Mouse (Mus musculus): ENCODE data around the gene Zfp46. TPM values are rescaled to one million over a fixed set of nuclear protein-coding genes. Genes with fewer than 3 reads are reported as not detected.

Gene Zfp46
- total and polyA plus RNA-seq, 3 experiments: 5.9 to 6.6 TPM; not detected in 1

DNA sequence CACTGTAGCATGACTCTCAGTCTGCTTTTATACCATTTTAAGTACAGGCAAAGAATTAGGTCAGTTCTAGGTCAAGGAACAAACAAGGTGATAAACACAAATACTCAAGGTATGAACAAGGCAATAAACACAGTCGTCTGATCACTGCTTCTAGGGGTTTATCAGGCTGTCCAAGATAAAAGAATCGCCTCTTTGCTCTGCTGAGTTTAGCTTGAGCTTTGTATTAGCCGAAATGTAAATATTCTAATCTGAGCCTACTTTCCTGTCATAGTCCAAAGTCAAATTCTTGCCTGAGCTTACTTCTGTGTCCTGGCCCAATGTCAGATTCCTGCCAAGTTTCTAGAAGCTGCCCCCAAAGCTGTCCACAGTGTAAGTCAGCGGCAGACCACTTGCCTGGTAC lies 18.0 kb downstream of the Zfp46 start:
- Histone ChIP-seq H3K9me3 (replicated peaks; ENCODE audit: insufficient read depth, low read length) (no peaks in the 10 kb centered on the region), H3K4me1 (ENCODE audit: control insufficient read depth in 1 of 2, insufficient read depth in 2 of 2, low read length in 2 of 2) (no peaks in the 10 kb centered on the region), H3K4me3 (ENCODE audit: control insufficient read depth in 1 of 2, insufficient read depth in 1 of 2, low read depth in 2 of 2, low read length in 2 of 2) (no peak overlapping the region), H3K79me2 (ENCODE audit: control insufficient read depth, insufficient read depth, low read length, poor library complexity) (no peaks in the 10 kb centered on the region), H3K27ac (ENCODE audit: control insufficient read depth, low read depth, low read length) (no peak overlapping the region), H3K27me3 (ENCODE audit: control insufficient read depth in 1 of 2, insufficient read depth in 2 of 2, low read length in 2 of 2) (peaks cover 0 to 1% of the 10 kb centered on the region in 2 experiments; a peak in 2 of 4 replicates), H3K9ac (ENCODE audit: control insufficient read depth, low read depth, low read length, poor library complexity, severe bottlenecking) (no peak overlapping the region), H3K36me3 (ENCODE audit: control insufficient read depth in 1 of 2, insufficient read depth in 2 of 2, low read length in 2 of 2) (no peaks in the 10 kb centered on the region)
- no peak for TF ChIP-seq ELF1 (IDR thresholded peaks at IDR 0.05; ENCODE audit: low read depth, low read length)
- no peak for DNase-seq (ENCODE audit: low read depth, low spot score)

DNA sequence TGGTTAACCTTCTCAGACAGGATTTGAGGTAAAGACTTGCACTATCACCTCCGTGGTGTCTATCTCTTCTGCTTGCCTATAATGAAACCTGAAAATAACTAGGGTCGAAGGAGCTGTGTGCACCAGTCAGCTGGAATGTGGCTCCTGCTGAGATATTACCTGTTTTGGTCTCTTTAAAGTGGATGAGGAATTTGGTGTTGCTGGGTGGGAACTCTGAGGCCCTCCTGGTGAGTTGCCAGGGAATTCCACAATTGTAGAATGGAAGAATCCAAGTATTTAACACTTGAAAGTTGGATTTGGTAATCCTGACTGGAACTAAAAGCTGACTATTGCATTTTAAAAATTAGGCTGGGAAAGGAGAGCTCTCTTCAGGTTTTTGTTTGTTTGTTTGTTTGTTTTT lies 19.7 kb downstream of the Zfp46 start:
- Histone ChIP-seq H3K9me3 (replicated peaks; ENCODE audit: insufficient read depth, low read length) (no peaks in the 10 kb centered on the region), H3K79me2 (ENCODE audit: control insufficient read depth, insufficient read depth, low read length, poor library complexity) (no peaks in the 10 kb centered on the region), H3K9ac (ENCODE audit: control insufficient read depth, low read depth, low read length, poor library complexity, severe bottlenecking) (no peak overlapping the region), H3K4me1 (ENCODE audit: control insufficient read depth in 1 of 2, insufficient read depth in 2 of 2, low read length in 2 of 2) (0 out of 4 replicates have a peak, but pooled peaks cover 3% of the 10 kb centered on the region in 2 experiments), H3K4me3 (ENCODE audit: control insufficient read depth in 1 of 2, insufficient read depth in 1 of 2, low read depth in 2 of 2, low read length in 2 of 2) (no peak overlapping the region), H3K27me3 (ENCODE audit: control insufficient read depth in 1 of 2, insufficient read depth in 2 of 2, low read length in 2 of 2) (peaks cover 0 to 1% of the 10 kb centered on the region in 2 experiments; a peak in 2 of 4 replicates), H3K36me3 (ENCODE audit: control insufficient read depth in 1 of 2, insufficient read depth in 2 of 2, low read length in 2 of 2) (peaks cover 0 to 2% of the 10 kb centered on the region in 2 experiments; a peak in 1 of 4 replicates), H3K27ac (ENCODE audit: control insufficient read depth, low read depth, low read length) (no peak overlapping the region)
- DNase-seq (ENCODE audit: low read depth, low spot score): no peak
- no peak for TF ChIP-seq UBTF (IDR thresholded peaks at IDR 0.05; ENCODE audit: borderline replicate concordance, insufficient read depth, low read depth, low read length)
- TF ChIP-seq MYB (IDR thresholded peaks at IDR 0.05; ENCODE audit: low read depth, low read length): no peak

DNA sequence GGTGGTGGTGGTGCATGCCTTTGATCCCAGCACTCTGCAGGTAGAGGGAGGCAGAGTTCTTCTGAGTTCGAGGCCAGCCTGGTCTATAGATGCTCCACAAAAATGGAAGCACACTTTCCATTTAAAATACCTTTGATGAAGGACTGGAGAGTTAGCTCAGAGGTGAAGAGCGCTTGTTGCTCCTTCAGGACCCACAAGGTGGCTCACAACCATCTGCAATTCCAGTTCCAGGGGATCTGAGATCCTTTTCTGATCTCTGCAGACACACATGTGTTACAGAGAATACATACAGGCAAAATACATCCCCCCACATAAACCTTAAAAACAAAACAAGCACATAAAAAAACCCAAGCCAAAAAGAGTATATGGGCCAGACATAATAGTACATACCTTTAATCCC lies 23.9 kb downstream of the Zfp46 start:
- peaks cover 27% of the 10 kb centered on the region for H3K79me2 ChIP-seq (ENCODE audit: control insufficient read depth, insufficient read depth, low read length, poor library complexity)
- no peaks in the 10 kb centered on the region for H3K27me3 ChIP-seq (ENCODE audit: control insufficient read depth in 1 of 2, insufficient read depth in 2 of 2, low read length in 2 of 2)
- peaks cover 0 to 11% of the 10 kb centered on the region in 2 experiments; a peak in 3 of 4 replicates for H3K36me3 ChIP-seq (ENCODE audit: control insufficient read depth in 1 of 2, insufficient read depth in 2 of 2, low read length in 2 of 2)
- H3K27ac ChIP-seq (ENCODE audit: control insufficient read depth, low read depth, low read length): no peak overlapping the region
- no peak overlapping the region for H3K4me3 ChIP-seq (ENCODE audit: control insufficient read depth in 1 of 2, insufficient read depth in 1 of 2, low read depth in 2 of 2, low read length in 2 of 2)
- no peak overlapping the region for H3K9ac ChIP-seq (ENCODE audit: control insufficient read depth, low read depth, low read length, poor library complexity, severe bottlenecking)
- H3K4me1 ChIP-seq (ENCODE audit: control insufficient read depth in 1 of 2, insufficient read depth in 2 of 2, low read length in 2 of 2): peaks cover 10 to 12% of the 10 kb centered on the region in 2 experiments; a peak in 2 of 4 replicates
- no peaks in the 10 kb centered on the region for H3K9me3 ChIP-seq (replicated peaks; ENCODE audit: insufficient read depth, low read length)
- peak in 1 of 3 experiments; percentile 14; a peak in 1 of 6 replicates for TF ChIP-seq CTCF (IDR thresholded peaks at IDR 0.05 in 2 of 3, conservative IDR thresholded peaks at IDR 0.05 in 1 of 3; ENCODE audit: control insufficient read depth in 1 of 3, insufficient read depth in 1 of 3, low read depth in 2 of 3, low read length in 3 of 3, poor library complexity in 1 of 3, severe bottlenecking in 1 of 3)
- no peak for TF ChIP-seq SIN3A (IDR thresholded peaks at IDR 0.05; ENCODE audit: low read length)
- DNase-seq (ENCODE audit: low read depth, low spot score): no peak

DNA sequence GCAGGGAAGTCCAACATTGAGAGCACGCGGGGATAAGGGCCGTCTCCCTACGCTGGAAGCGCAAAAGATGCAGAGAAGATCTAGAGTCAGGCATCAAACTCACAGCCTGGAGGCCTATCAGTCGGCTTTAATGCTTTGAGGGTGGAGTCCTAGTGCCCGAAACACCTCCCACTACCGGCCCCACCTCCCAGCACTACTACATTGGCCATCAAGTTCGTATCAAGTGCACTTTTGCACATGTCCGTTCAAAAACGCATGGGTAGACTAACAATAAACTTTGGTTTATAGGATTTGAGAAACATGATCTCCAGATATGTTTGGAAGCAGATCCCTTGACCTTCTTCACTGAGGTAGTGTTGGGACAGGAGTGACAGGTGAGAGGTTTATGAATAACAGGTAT lies 25.3 kb downstream of the Zfp46 start:
- Histone ChIP-seq H3K27me3 (ENCODE audit: control insufficient read depth in 1 of 2, insufficient read depth in 2 of 2, low read length in 2 of 2) (no peaks in the 10 kb centered on the region), H3K36me3 (ENCODE audit: control insufficient read depth in 1 of 2, insufficient read depth in 2 of 2, low read length in 2 of 2) (peaks cover 2 to 22% of the 10 kb centered on the region in 2 experiments; a peak in 3 of 4 replicates), H3K9ac (ENCODE audit: control insufficient read depth, low read depth, low read length, poor library complexity, severe bottlenecking) (peak overlapping the region; percentile 84), H3K79me2 (ENCODE audit: control insufficient read depth, insufficient read depth, low read length, poor library complexity) (peaks cover 38% of the 10 kb centered on the region), H3K27ac (ENCODE audit: control insufficient read depth, low read depth, low read length) (peak overlapping the region; percentile 97), H3K4me1 (ENCODE audit: control insufficient read depth in 1 of 2, insufficient read depth in 2 of 2, low read length in 2 of 2) (peaks cover 10 to 15% of the 10 kb centered on the region in 2 experiments; a peak in 2 of 4 replicates), H3K4me3 (ENCODE audit: control insufficient read depth in 1 of 2, insufficient read depth in 1 of 2, low read depth in 2 of 2, low read length in 2 of 2) (peak overlapping the region; percentile 65 to 68), H3K9me3 (replicated peaks; ENCODE audit: insufficient read depth, low read length) (no peaks in the 10 kb centered on the region)
- peak; percentile 96 for DNase-seq (ENCODE audit: low read depth, low spot score)
- TF ChIP-seq POLR2AphosphoS2 (IDR thresholded peaks at IDR 0.05; ENCODE audit: low read length): peak; percentile 74
- TF ChIP-seq GATA1 (IDR thresholded peaks at IDR 0.05; ENCODE audit: low read depth, low read length): peak; percentile 11; the same call in 1 of the 2 replicates
- TF ChIP-seq BHLHE40 (IDR thresholded peaks at IDR 0.05; ENCODE audit: borderline replicate concordance, low read depth, low read length): no peak
- TF ChIP-seq TCF12 (IDR thresholded peaks at IDR 0.05; ENCODE audit: low read depth, low read length): no peak
- TF ChIP-seq SIN3A (IDR thresholded peaks at IDR 0.05; ENCODE audit: low read length): peak; percentile 74
- TF ChIP-seq ELF1 (IDR thresholded peaks at IDR 0.05; ENCODE audit: low read depth, low read length): no peak
- peak; percentile 88 for TF ChIP-seq MXI1 (IDR thresholded peaks at IDR 0.05; ENCODE audit: low read depth, low read length)
- no peak for TF ChIP-seq CHD1 (IDR thresholded peaks at IDR 0.05; ENCODE audit: low read depth, low read length)
- TF ChIP-seq POLR2A (IDR thresholded peaks at IDR 0.05; ENCODE audit: control insufficient read depth in 1 of 2, insufficient read depth in 1 of 2, low read depth in 1 of 2, low read length in 2 of 2, poor library complexity in 1 of 2): peak; percentile 41 to 75; a peak in 3 of 4 replicates
- peak; percentile 36; the same call in 1 of the 2 replicates for TF ChIP-seq MAX (IDR thresholded peaks at IDR 0.05; ENCODE audit: low read length)
- TF ChIP-seq ZMIZ1 (IDR thresholded peaks at IDR 0.05; ENCODE audit: low read depth, low read length): 0 out of 2 replicates have a peak, but pooled peaks have one; percentile 53
- TF ChIP-seq TBP (IDR thresholded peaks at IDR 0.05; ENCODE audit: low read depth, low read length): peak; percentile 96
- TF ChIP-seq NELFE (IDR thresholded peaks at IDR 0.05; ENCODE audit: low read depth, low read length): peak; percentile 84
- TF ChIP-seq HCFC1 (IDR thresholded peaks at IDR 0.05; ENCODE audit: low read depth, low read length): peak; percentile 58; the same call in 1 of the 2 replicates

All from MEL (cell line).